ENCODE assay signal across 8 mouse cellular contexts in genomic region chr8:70791294-70791701, GRCm38 (mm10). TPM values are rescaled to one million over a fixed set of nuclear protein-coding genes. Genes with fewer than 3 reads are reported as not detected.
DNase-seq lines count a peak whose midpoint lies in the region; ATAC-seq and TF ChIP-seq lines count a peak whose summit lies in the region.

No protein-coding gene starts in this region.

- peaks cover 23% of the 10 kb centered on the region for H3K27me3 ChIP-seq in hindbrain, embryonic 12.5 days
- peaks cover 6% of the 10 kb centered on the region; the same call in 1 of the 2 replicates for H3K27me3 ChIP-seq in liver, embryonic 14.5 days (ENCODE audit: control insufficient read depth, insufficient read depth, low read length)
- no peaks in the 10 kb centered on the region for H3K27me3 ChIP-seq in neural tube, embryonic 14.5 days (ENCODE audit: control insufficient read depth, insufficient read depth, low read length)

- H3K9me3 ChIP-seq in hindbrain, embryonic 12.5 days (replicated peaks), result no peaks in the 10 kb centered on the region
- no peaks in the 10 kb centered on the region for H3K9me3 ChIP-seq in liver, embryonic 14.5 days (ENCODE audit: control insufficient read depth, low read length)
- H3K9me3 ChIP-seq in neural tube, embryonic 14.5 days (ENCODE audit: control insufficient read depth, low read length), result no peaks in the 10 kb centered on the region

- TF ChIP-seq EP300 in liver, embryonic 14.5 days (IDR thresholded peaks at IDR 0.05; ENCODE audit: low read depth), result no peak

- peaks cover 26% of the 10 kb centered on the region for H3K36me3 ChIP-seq in hindbrain, embryonic 12.5 days
- H3K36me3 ChIP-seq in liver, embryonic 14.5 days (replicated peaks; ENCODE audit: control insufficient read depth, insufficient read depth, low read depth), result no peaks in the 10 kb centered on the region; the same call in 1 of the 2 replicates
- peaks cover 5% of the 10 kb centered on the region for H3K36me3 ChIP-seq in neural tube, embryonic 14.5 days (ENCODE audit: control insufficient read depth, insufficient read depth, low read length)

- WGBS in hindbrain, embryonic 12.5 days, result 79% methylated on average over 7 of the region's 7 CpGs
- 10% methylated on average over 7 of the region's 7 CpGs for WGBS in liver, embryonic 14.5 days (ENCODE audit: insufficient replicate concordance)
- 87% methylated on average over 7 of the region's 7 CpGs for WGBS in neural tube, embryonic 14.5 days

- intact Hi-C loops in heart, postnatal 10 days (cut with DNase I), result no loop called here

- peak overlapping the region; percentile 66 for H3K4me3 ChIP-seq in hindbrain, embryonic 12.5 days
- peak overlapping the region; percentile 67 to 68 for H3K4me3 ChIP-seq in liver, embryonic 14.5 days (ENCODE audit: insufficient read depth in 1 of 2, low read depth in 2 of 2, low read length in 2 of 2)
- no peak overlapping the region for H3K4me3 ChIP-seq in neural tube, embryonic 14.5 days (ENCODE audit: low read depth, low read length)

- peaks cover 43% of the 10 kb centered on the region for H3K4me1 ChIP-seq in hindbrain, embryonic 12.5 days
- H3K4me1 ChIP-seq in liver, embryonic 14.5 days (replicated peaks; ENCODE audit: control insufficient read depth in 2 of 2, insufficient read depth in 2 of 2, low read length in 1 of 2), result peaks cover 17 to 27% of the 10 kb centered on the region in 2 experiments
- peaks cover 13% of the 10 kb centered on the region for H3K4me1 ChIP-seq in neural tube, embryonic 14.5 days (ENCODE audit: control insufficient read depth, insufficient read depth, low read length)

- peak overlapping the region; percentile 85 for H3K9ac ChIP-seq in hindbrain, embryonic 12.5 days
- H3K9ac ChIP-seq in liver, embryonic 14.5 days (replicated peaks), result peak overlapping the region; percentile 78
- H3K9ac ChIP-seq in neural tube, embryonic 14.5 days (replicated peaks; ENCODE audit: low read depth, low read length), result 0 out of 2 replicates have a peak overlapping the region, but pooled peaks have one; percentile 7

- peak overlapping the region; percentile 17; the same call in 1 of the 2 replicates for H3K27ac ChIP-seq in hindbrain, embryonic 12.5 days
- H3K27ac ChIP-seq in liver, embryonic 14.5 days, result no peak overlapping the region
- no peak overlapping the region for H3K27ac ChIP-seq in neural tube, embryonic 14.5 days (ENCODE audit: low read depth, low read length)

- no peak for ATAC-seq in hindbrain, embryonic 12.5 days (ENCODE audit: low FRiP score)
- ATAC-seq in liver, embryonic 14.5 days (ENCODE audit: insufficient read depth), result peak; percentile 27
- ATAC-seq in neural tube, embryonic 14.5 days (ENCODE audit: low read depth), result no peak

- DNase-seq in heart, adult 18-20 months, result peak; percentile 41 to 61
- no peak for DNase-seq in heart, postnatal 10 days
- DNase-seq in brain, adult 2 months (ENCODE audit: low read depth, low spot score), result peak; percentile 73
- peak in 2 of 3 experiments; percentile 32 to 39 for DNase-seq in liver, embryonic 14.5 days (ENCODE audit: low read depth in 3 of 3, low spot score in 3 of 3)
- no peak for DNase-seq in testis, postnatal 10 days (ENCODE audit: low spot score)
- DNase-seq in right cerebral cortex, postnatal 36 days (ENCODE audit: low spot score in 2 of 2), result no peak

- no peak for TF ChIP-seq CTCF in liver, embryonic 14.5 days (IDR thresholded peaks at IDR 0.05; ENCODE audit: low read depth)

- H3K4me2 ChIP-seq in hindbrain, embryonic 12.5 days (replicated peaks), result peak overlapping the region; percentile 60
- H3K4me2 ChIP-seq in liver, embryonic 14.5 days (ENCODE audit: low read depth), result peak overlapping the region; percentile 74
- peak overlapping the region; percentile 66 for H3K4me2 ChIP-seq in neural tube, embryonic 14.5 days (ENCODE audit: low read depth, low read length)

RNA-seq across cellular contexts. Expression of gene Mast3, which starts 13.6 kb away (rescaled TPM):
- 1 to 10 TPM; 6.8 to 9.8 TPM for total RNA-seq in heart, adult 18-20 months (2021)
- total RNA-seq in heart, postnatal 10 days (2021), result 1 to 10 TPM; 7.9 to 9.3 TPM
- 16.0 and 17.7 TPM in 2 replicates for polyA plus RNA-seq in hindbrain, embryonic 12.5 days (2016; fragmentation: Nextera tagmentation; extraction: Ambion mirVana)
- 11.1 and 13.0 TPM in 2 replicates for polyA plus RNA-seq in liver, embryonic 14.5 days (2012; rRNA removed)
- 5.4 and 6.3 TPM in 2 replicates for polyA plus RNA-seq in liver, embryonic 14.5 days (2014; fragmentation: Nextera tagmentation; extraction: Ambion mirVana)
- 20.2 and 23.4 TPM in 2 replicates for polyA plus RNA-seq in neural tube, embryonic 14.5 days (2014; fragmentation: Nextera tagmentation; extraction: Ambion mirVana)

RNA-seq across cellular contexts. Expression of gene Pik3r2, which starts 14.8 kb away (rescaled TPM):
- 10 to 100 TPM; 19.7 to 21.4 TPM for total RNA-seq in heart, adult 18-20 months (2021)
- total RNA-seq in heart, postnatal 10 days (2021), result 10 to 100 TPM; 37.1 to 40.2 TPM
- polyA plus RNA-seq in hindbrain, embryonic 12.5 days (2016; fragmentation: Nextera tagmentation; extraction: Ambion mirVana), result 84.5 and 85.5 TPM in 2 replicates
- polyA plus RNA-seq in liver, embryonic 14.5 days (2012; rRNA removed), result 13.2 and 17.5 TPM in 2 replicates
- 8.2 and 12.0 TPM in 2 replicates for polyA plus RNA-seq in liver, embryonic 14.5 days (2014; fragmentation: Nextera tagmentation; extraction: Ambion mirVana)
- 72.2 and 75.6 TPM in 2 replicates for polyA plus RNA-seq in neural tube, embryonic 14.5 days (2014; fragmentation: Nextera tagmentation; extraction: Ambion mirVana)

RNA-seq across cellular contexts. Expression of gene Il12rb1, which starts 17.0 kb away (rescaled TPM):
- total RNA-seq in heart, adult 18-20 months (2021), result under 1 TPM; 0.15 to 0.31 TPM
- under 1 TPM in 1 of 2 experiments, not detected in 1; 0.53 TPM for total RNA-seq in heart, postnatal 10 days (2021)
- not detected in 2 replicates for polyA plus RNA-seq in hindbrain, embryonic 12.5 days (2016; fragmentation: Nextera tagmentation; extraction: Ambion mirVana)
- 0.11 and 0.13 TPM in 2 replicates for polyA plus RNA-seq in liver, embryonic 14.5 days (2012; rRNA removed)
- polyA plus RNA-seq in liver, embryonic 14.5 days (2014; fragmentation: Nextera tagmentation; extraction: Ambion mirVana), result 0.18 and 0.39 TPM in 2 replicates
- not detected in 2 replicates for polyA plus RNA-seq in neural tube, embryonic 14.5 days (2014; fragmentation: Nextera tagmentation; extraction: Ambion mirVana)

RNA-seq across cellular contexts. Expression of gene Mpv17l2, which starts 30.6 kb away (rescaled TPM):
- 10 to 100 TPM; 26.9 to 27.5 TPM for total RNA-seq in heart, adult 18-20 months (2021)
- total RNA-seq in heart, postnatal 10 days (2021), result 10 to 100 TPM; 32.0 to 39.7 TPM
- 38.2 and 38.3 TPM in 2 replicates for polyA plus RNA-seq in hindbrain, embryonic 12.5 days (2016; fragmentation: Nextera tagmentation; extraction: Ambion mirVana)
- polyA plus RNA-seq in liver, embryonic 14.5 days (2012; rRNA removed), result 25.3 and 28.5 TPM in 2 replicates
- polyA plus RNA-seq in liver, embryonic 14.5 days (2014; fragmentation: Nextera tagmentation; extraction: Ambion mirVana), result 39.8 and 41.5 TPM in 2 replicates
- 36.5 and 41.2 TPM in 2 replicates for polyA plus RNA-seq in neural tube, embryonic 14.5 days (2014; fragmentation: Nextera tagmentation; extraction: Ambion mirVana)

RNA-seq across cellular contexts. Expression of gene Rab3a, which starts 36.8 kb away (rescaled TPM):
- total RNA-seq in heart, adult 18-20 months (2021), result 10 to 100 TPM; 40.3 to 49.2 TPM
- 10 to 100 TPM; 37.3 to 38.9 TPM for total RNA-seq in heart, postnatal 10 days (2021)
- polyA plus RNA-seq in hindbrain, embryonic 12.5 days (2016; fragmentation: Nextera tagmentation; extraction: Ambion mirVana), result 126 and 134 TPM in 2 replicates
- 2.7 and 3.2 TPM in 2 replicates for polyA plus RNA-seq in liver, embryonic 14.5 days (2012; rRNA removed)
- 1.6 and 2.4 TPM in 2 replicates for polyA plus RNA-seq in liver, embryonic 14.5 days (2014; fragmentation: Nextera tagmentation; extraction: Ambion mirVana)
- 570 and 690 TPM in 2 replicates for polyA plus RNA-seq in neural tube, embryonic 14.5 days (2014; fragmentation: Nextera tagmentation; extraction: Ambion mirVana)

Comparison
In these comparisons a context has a peak if more than half of its experiments do, and no peak if none do; other contexts are left out.
1. DNase-seq: peak in heart, adult 18-20 months (2 of 2), brain, adult 2 months (single experiment) and liver, embryonic 14.5 days (2 of 3); none in heart, postnatal 10 days (0 of 2), testis, postnatal 10 days (single experiment) and right cerebral cortex, postnatal 36 days (0 of 2).
2. H3K9ac ChIP-seq: peak in every context shown above with its lines; median percentile 85 in hindbrain, embryonic 12.5 days; 78 in liver, embryonic 14.5 days; 7 in neural tube, embryonic 14.5 days.
3. Peak in every context shown above with its lines, with median percentiles within 50 percentile points of each other: H3K4me2 ChIP-seq.